Mouse (Mus musculus) CH12.LX (cell line): Measurements from ENCODE around the gene Cfap52.

Experiments
- CTCF ChIP-seq, 2 experiments: IDR thresholded peaks in 1 of 2; conservative IDR thresholded peaks in 1 of 2; 2 replicates each; pipeline ENCODE4 v1.5.1; 2011 to 2012; ENCODE audit warnings: low read depth in 2 of 2, low read length in 2 of 2, improper control_type of control experiment in 1 of 2, inconsistent platforms in 1 of 2, mild to moderate bottlenecking in 1 of 2, moderate library complexity in 1 of 2
- E2F4 ChIP-seq: IDR thresholded peaks from 2 replicates; pipeline ENCODE4 v1.6.1; 2011; ENCODE audit warnings: low read depth, low read length, improper control_type of control experiment; ENCODE audit not compliant: insufficient replicate concordance
- ELF1 ChIP-seq: IDR thresholded peaks from 2 replicates; pipeline ENCODE4 v1.6.1; 2014; ENCODE audit warnings: low read depth, mild to moderate bottlenecking, inconsistent platforms, low read length, improper control_type of control experiment
- EP300 ChIP-seq: IDR thresholded peaks from 2 replicates; pipeline ENCODE4 v1.6.1; 2011; ENCODE audit warnings: low read length, improper control_type of control experiment
- ETS1 ChIP-seq: conservative IDR thresholded peaks from 2 replicates; pipeline ENCODE4 v1.6.1; 2012; ENCODE audit warnings: low read depth, mild to moderate bottlenecking, inconsistent platforms, low read length, improper control_type of control experiment, moderate library complexity
- MAZ ChIP-seq: IDR thresholded peaks from 2 replicates; pipeline ENCODE4 v1.6.1; 2012; ENCODE audit warnings: low read depth, mild to moderate bottlenecking, inconsistent platforms, low read length, improper control_type of control experiment, moderate library complexity
- MXI1 ChIP-seq: IDR thresholded peaks from 2 replicates; pipeline ENCODE4 v1.6.1; 2011; ENCODE audit warnings: mild to moderate bottlenecking, low read depth, low read length, improper control_type of control experiment
- POLR2A ChIP-seq: IDR thresholded peaks from 2 replicates; pipeline ENCODE4 v1.6.1; 2011; ENCODE audit warnings: low read depth, mild to moderate bottlenecking, improper control_type of control experiment, low read length
- SIN3A ChIP-seq: IDR thresholded peaks from 2 replicates; pipeline ENCODE4 v1.6.1; 2012; ENCODE audit warnings: low read length, improper control_type of control experiment, inconsistent platforms
- TCF12 ChIP-seq: IDR thresholded peaks from 2 replicates; pipeline ENCODE4 v1.6.1; 2014; ENCODE audit warnings: low read depth, mild to moderate bottlenecking, inconsistent platforms, low read length, improper control_type of control experiment
- USF1 ChIP-seq: IDR thresholded peaks from 2 replicates; pipeline ENCODE4 v1.6.1; 2014; ENCODE audit warnings: low read depth, mild to moderate bottlenecking, inconsistent platforms, low read length, improper control_type of control experiment
- ZMIZ1 ChIP-seq: IDR thresholded peaks from 2 replicates; pipeline ENCODE4 v1.6.1; 2012; ENCODE audit warnings: low read depth, mild to moderate bottlenecking, inconsistent platforms, low read length, improper control_type of control experiment
- ZNF384 ChIP-seq: IDR thresholded peaks from 2 replicates; pipeline ENCODE4 v1.6.1; 2012; ENCODE audit warnings: low read depth, low read length, improper control_type of control experiment, inconsistent platforms

GRCm38 (mm10) chr11:67999629-68000028 is 34.2 kb upstream of the Cfap52 start:
- TF ChIP-seq CTCF (conservative IDR thresholded peaks at IDR 0.05 in 1 of 2, IDR thresholded peaks at IDR 0.05 in 1 of 2; ENCODE audit: low read depth in 2 of 2, low read length in 2 of 2) (peak in 1 of 2 experiments; percentile 52; a peak in 2 of 4 replicates), POLR2A (no peak), ETS1 (no peak), MXI1 (no peak), E2F4 (no peak), MAZ (no peak), TCF12 (no peak), EP300 (no peak), USF1 (no peak), ZMIZ1 (no peak), SIN3A (no peak), ZNF384 (no peak), ELF1 (no peak)
